Mouse (Mus musculus) retina, embryonic 14.5 days (tissue): Measurements from ENCODE around the gene Kcnab3.

Source experiments
- DNase-seq: peaks from one replicate; pipeline ENCODE4 v3.0.0-alpha.2; 2015; ENCODE audit warnings: low spot score

The Kcnab3 gene

GRCm38 (mm10) chr11:69332713-69333253 is 6.7 kb downstream of the Kcnab3 start:
- DNase-seq, result no peak

DNA sequence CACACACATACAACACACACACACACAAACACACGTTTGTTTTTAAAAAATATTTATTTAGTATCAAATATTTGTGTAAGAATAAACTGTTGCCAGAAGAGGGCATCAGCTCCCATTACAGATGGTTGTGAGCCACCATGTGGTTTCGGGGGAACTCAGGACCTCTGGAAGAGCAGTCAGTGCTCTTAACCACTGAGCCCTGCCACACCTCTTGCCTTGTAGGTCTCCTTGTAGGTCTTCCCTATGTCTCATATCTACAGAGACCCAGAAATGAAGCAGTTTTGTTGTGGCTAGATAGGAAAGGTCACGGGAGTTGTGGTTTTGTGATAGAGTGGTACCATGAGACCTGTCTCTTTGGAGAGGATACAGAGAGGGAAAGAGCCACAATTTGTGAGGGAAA is 7.9 kb downstream of the Kcnab3 start:
- no peak for DNase-seq

DNA sequence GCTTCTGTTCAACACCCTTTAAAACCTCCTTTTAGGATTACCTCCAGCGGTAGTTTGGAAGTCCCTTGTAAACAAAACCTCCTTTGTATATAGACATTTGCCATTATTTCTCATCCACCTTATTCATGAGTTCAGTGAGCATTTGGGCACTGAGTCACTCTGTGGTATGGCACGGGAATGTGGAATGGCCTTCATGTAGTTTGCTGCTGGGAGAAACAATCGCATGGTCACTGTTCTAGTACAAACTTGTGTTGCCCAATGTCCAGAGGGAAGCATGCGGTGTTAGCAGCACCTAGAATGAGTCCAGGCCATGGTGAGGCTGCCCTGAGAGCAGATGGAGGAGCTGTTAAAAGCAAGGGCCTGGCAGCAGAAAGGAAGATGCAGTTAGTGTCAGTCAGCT is 8.7 kb downstream of the Kcnab3 start:
- no peak for DNase-seq

- peak; percentile 78 for DNase-seq
Observed at GRCm38 (mm10) chr11:69340161-69341131, 14.4 kb downstream of the Kcnab3 start, which contains the start of gene Rnf227. Rnf227 (plus strand) TSS chr11:69340461.

DNA sequence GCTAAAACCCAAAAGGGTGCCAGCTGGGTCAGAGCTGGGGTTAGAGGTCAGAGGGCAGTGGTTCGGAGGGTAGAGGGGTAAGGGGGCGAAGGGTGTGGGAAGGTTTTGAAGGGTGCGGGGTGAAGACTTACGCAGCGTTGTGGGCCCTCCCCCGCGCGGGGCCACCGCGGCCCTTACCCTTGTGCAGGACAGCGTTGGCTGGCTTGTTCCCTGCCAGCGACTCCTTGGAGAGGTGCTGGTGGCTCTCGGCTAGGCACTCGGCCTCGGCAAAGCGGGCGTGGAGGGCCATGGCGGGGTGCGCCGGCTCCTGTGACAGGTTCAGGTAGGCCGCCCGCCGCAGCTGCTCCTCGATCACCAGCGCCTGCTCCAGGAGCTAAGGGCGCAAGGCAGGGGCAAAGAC is 20.4 kb downstream of the Kcnab3 start:
- no peak for DNase-seq

- DNase-seq, result no peak
Observed at GRCm38 (mm10) chr11:69356544-69356943, 30.5 kb downstream of the Kcnab3 start.

- DNase-seq, result no peak
Observed at GRCm38 (mm10) chr11:69357690-69358089, 31.6 kb downstream of the Kcnab3 start.

DNA sequence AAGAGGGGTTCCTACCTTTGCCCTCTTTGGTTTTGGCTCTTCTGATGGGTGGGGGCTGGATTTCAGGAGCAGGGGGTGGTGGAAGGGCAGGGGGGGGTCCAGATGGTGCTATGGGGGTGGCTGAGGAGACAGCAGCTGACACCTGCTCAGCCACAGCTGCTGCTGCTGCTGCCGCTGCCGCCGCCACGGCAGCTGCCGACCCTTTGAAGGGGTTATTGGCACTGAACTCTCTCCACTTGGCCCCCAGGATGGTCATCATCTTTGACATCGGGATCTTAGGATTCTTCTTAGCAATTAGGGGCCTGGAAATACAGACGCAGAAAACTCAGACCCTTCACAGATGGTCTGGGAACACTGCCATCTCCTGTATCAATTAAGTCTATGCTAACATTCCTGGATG is 36.0 kb downstream of the Kcnab3 start:
- DNase-seq, result no peak

GRCm38 (mm10) chr11:69362479-69362878 is 36.4 kb downstream of the Kcnab3 start:
- no peak for DNase-seq

GRCm38 (mm10) chr11:69364376-69364775 is 38.3 kb downstream of the Kcnab3 start:
- DNase-seq, result no peak

DNA sequence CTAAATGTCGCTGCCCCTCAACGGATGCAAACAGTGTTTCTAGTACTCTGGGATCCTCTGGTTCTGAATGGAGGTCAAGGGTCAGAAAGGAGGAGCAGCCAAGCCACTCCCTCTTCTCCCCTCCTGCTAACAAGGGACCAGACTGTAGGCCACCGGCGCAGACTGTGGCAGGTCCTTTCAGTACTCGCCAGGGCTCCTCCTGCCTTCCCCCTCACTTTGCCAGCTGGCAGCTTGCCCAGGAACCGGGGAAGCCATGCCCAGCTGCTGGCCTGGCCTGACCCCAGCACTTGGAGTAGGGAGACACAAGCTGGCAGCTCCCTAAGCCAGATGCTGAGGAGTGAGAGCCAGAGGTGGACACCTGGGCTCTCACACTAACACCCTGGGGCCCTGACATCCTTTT is 38.9 kb downstream of the Kcnab3 start:
- peak; percentile 73 for DNase-seq

- no peak for DNase-seq
Observed at GRCm38 (mm10) chr11:69365722-69366121, 39.7 kb downstream of the Kcnab3 start.

DNA sequence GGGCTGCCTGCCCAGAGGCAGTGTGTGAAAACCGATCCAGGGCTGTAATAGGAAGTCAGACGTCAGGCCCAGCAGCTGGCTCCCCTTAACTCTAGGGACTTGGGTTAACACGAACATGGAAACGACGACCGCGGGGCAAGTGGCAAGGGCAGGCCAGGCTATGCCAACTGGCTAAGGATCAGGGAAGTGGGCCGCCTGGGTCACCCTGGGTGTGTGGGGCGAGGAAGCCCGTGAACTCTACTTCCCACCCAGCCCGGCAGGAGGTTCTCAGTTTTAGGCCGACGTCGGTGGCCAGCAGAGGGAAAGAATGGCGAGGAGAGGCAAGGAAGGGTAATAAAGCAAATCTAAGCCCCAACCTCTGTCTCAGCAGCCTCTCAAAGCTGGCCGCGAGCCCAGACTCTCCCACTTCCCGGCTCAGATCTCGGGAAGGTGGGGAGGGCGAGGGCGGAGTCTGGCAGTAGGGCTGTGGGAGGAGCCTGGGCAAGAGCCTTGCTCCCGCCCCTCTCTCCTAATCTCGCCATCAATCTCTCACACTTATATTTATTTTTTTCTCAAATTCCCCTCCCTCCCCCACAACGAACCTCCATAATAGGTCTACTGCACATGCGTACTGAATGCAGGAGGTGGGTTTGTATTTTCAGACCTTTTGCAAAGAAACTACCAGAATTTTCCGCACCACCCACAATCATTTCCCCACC is 40.2 kb downstream of the Kcnab3 start:
- DNase-seq, result peak; percentile 89

GRCm38 (mm10) chr11:69366855-69367615 is 41.0 kb downstream of the Kcnab3 start:
- DNase-seq, result peak; percentile 41

- peak; percentile 66 for DNase-seq
Observed at GRCm38 (mm10) chr11:69367616-69368355, 41.7 kb downstream of the Kcnab3 start.

GRCm38 (mm10) chr11:69368356-69369214 is 42.5 kb downstream of the Kcnab3 start:
- DNase-seq, result peak; percentile 63

- DNase-seq, result peak; percentile 28
Observed at GRCm38 (mm10) chr11:69369215-69369989, 43.3 kb downstream of the Kcnab3 start, which contains the start of gene Chd3. Chd3 (minus strand) TSS chr11:69369406.

- no peak for DNase-seq
Observed at GRCm38 (mm10) chr11:69369990-69370816, 44.1 kb downstream of the Kcnab3 start.
